Mouse (Mus musculus) MEL (cell line): ENCODE measurements around the gene C3.

Source experiments
- CTCF ChIP-seq, 3 experiments: IDR thresholded peaks in 2 of 3; conservative IDR thresholded peaks in 1 of 3; 2 replicates each; pipeline ENCODE4 v1.5.1; 2011 to 2012; ENCODE audit warnings: low read length in 3 of 3, low read depth in 2 of 3, mild to moderate bottlenecking in 2 of 3, improper control_type of control experiment in 1 of 3, inconsistent platforms in 1 of 3, mixed read lengths in 1 of 3, moderate library complexity in 1 of 3; ENCODE audit not compliant: control insufficient read depth in 1 of 3, insufficient read depth in 1 of 3, poor library complexity in 1 of 3, severe bottlenecking in 1 of 3
- GATA1 ChIP-seq: IDR thresholded peaks from 2 replicates; pipeline ENCODE4 v1.6.1; 2011; ENCODE audit warnings: low read depth, low read length, improper control_type of control experiment
- MEF2A ChIP-seq: IDR thresholded peaks from 2 replicates; pipeline ENCODE4 v1.6.1; 2014; ENCODE audit warnings: low read depth, mild to moderate bottlenecking, inconsistent platforms, low read length, improper control_type of control experiment; ENCODE audit not compliant: poor library complexity, insufficient replicate concordance, severe bottlenecking; ENCODE audit errors: extremely low read depth
- MYC ChIP-seq: IDR thresholded peaks from 2 replicates; pipeline ENCODE4 v1.6.1; 2011; ENCODE audit warnings: low read depth, mild to moderate bottlenecking, low read length, improper control_type of control experiment, moderate library complexity
- POLR2A ChIP-seq, 2 experiments: IDR thresholded peaks; 2 replicates each; pipeline ENCODE4 v1.6.1; 2011 to 2012; ENCODE audit warnings: low read length in 2 of 2, mild to moderate bottlenecking in 2 of 2, control low read depth in 1 of 2, improper control_type of control experiment in 1 of 2, low read depth in 1 of 2, moderate library complexity in 1 of 2; ENCODE audit not compliant: control insufficient read depth in 1 of 2, insufficient read depth in 1 of 2, poor library complexity in 1 of 2
- SIN3A ChIP-seq: IDR thresholded peaks from 2 replicates; pipeline ENCODE4 v1.6.1; 2012; ENCODE audit warnings: low read length, improper control_type of control experiment, inconsistent platforms
- USF2 ChIP-seq, 2 experiments: IDR thresholded peaks; 2 replicates each; pipeline ENCODE4 v1.6.1; 2011 to 2012; ENCODE audit warnings: improper control_type of control experiment in 2 of 2, low read length in 2 of 2, borderline replicate concordance in 1 of 2, inconsistent platforms in 1 of 2, low read depth in 1 of 2, mild to moderate bottlenecking in 1 of 2; ENCODE audit not compliant: insufficient read depth in 1 of 2

- TF ChIP-seq POLR2A (IDR thresholded peaks at IDR 0.05; ENCODE audit: control insufficient read depth in 1 of 2, insufficient read depth in 1 of 2, low read depth in 1 of 2, low read length in 2 of 2, poor library complexity in 1 of 2), result no peak
- TF ChIP-seq CTCF (IDR thresholded peaks at IDR 0.05 in 2 of 3, conservative IDR thresholded peaks at IDR 0.05 in 1 of 3; ENCODE audit: control insufficient read depth in 1 of 3, insufficient read depth in 1 of 3, low read depth in 2 of 3, low read length in 3 of 3, poor library complexity in 1 of 3, severe bottlenecking in 1 of 3), result no peak
- no peak for TF ChIP-seq GATA1
- TF ChIP-seq MYC, result no peak
- TF ChIP-seq SIN3A, result no peak
- TF ChIP-seq MEF2A, result no peak
- TF ChIP-seq USF2 (IDR thresholded peaks at IDR 0.05; ENCODE audit: borderline replicate concordance in 1 of 2, insufficient read depth in 1 of 2, low read depth in 1 of 2, low read length in 2 of 2), result no peak
Observed at GRCm38 (mm10) chr17:57232200-57232599, 4.3 kb upstream of the C3 start.
